Mouse (Mus musculus) embryo, embryonic 10 days (tissue): ENCODE measurements around the gene Rad51b.

Experiments
- DNase-seq: peaks from one replicate; pipeline ENCODE4 v3.0.0-alpha.2; 2015; ENCODE audit warnings: low spot score

Gene Rad51b

DNA sequence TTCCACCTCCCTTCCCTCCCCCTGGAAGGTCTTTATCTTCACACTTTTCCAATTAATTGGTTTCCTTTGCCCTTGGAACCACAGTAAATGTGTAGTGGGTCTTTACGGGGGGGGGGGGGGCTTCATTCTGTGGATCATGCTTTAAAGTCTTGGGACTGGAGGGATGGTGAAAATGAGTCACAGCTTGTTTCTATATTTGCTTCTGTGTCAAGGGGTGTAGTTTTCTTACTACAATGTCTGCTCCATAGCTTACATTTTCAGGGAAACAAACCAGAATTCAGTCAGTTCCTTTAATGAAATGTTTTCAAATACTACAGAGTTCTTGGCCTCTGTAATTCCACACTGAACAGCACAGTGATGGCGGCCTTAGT, 317.5 kb downstream of the Rad51b start:
- no peak for DNase-seq

DNA sequence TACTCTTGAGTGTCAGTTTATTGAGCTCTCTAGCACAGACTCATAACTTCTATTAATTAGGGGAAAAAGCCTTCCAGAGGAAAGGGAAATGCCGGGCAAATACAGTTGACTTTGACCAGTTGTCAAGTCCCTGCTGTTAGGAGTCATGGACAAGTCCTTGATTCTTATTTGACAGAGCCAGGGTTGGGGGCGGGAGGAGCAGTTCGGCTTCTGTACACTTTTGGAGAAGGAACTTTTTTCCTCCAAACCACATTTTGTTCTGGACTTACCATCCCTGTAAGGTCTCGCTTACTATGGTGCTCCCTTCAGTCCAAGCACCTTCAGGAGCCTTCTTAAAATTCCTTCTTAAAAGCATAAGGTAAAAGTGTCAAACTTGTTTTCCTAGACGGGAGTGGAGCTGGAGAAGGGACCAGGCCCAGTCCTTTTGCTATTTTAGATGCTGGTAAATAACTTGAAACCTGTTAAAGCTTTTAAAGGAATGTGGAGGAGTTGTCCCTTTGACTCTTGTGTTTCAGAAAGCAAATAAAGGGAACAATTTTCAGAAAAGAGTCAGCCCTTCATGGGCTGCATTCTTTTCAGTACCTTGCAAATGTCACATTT, 318.7 kb downstream of the Rad51b start:
- DNase-seq, result no peak

DNA sequence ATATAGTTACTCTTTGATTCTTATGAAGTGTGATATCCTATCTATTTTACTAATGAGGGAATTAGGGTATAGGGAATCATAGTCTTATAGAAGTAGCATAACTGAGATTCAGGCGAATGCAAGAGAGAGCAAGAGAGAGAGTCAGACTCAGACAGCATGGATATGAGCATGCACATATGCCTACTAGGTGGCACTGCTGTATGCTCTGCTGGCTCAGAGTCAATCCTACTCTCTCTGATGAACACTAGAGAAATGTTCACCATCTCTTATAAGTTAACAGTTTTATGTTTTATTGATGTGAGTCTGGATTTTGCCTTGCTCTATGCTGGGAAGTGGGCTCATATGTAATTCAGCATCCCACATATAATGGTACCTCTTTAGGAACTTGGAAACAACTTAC, 321.9 kb downstream of the Rad51b start:
- DNase-seq, result no peak

DNA sequence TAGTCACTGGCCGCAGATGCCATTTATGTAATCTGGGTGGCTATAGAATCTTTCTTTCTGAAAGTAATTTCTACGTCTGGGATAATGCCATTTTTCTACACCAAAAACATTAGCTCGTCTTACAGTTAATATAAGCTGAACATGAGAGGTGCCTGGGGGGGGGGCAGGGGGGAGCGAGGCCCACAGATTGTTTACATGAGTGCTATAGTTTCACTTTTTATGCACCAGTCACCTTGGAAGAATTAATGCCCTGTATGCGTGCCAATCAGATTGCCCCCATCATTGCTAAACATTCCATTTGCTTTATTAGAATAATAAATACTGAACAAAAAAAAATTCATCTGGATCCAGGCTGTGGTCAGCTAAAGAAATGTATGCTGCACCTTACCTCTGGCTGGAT, 323.6 kb downstream of the Rad51b start:
- no peak for DNase-seq

DNA sequence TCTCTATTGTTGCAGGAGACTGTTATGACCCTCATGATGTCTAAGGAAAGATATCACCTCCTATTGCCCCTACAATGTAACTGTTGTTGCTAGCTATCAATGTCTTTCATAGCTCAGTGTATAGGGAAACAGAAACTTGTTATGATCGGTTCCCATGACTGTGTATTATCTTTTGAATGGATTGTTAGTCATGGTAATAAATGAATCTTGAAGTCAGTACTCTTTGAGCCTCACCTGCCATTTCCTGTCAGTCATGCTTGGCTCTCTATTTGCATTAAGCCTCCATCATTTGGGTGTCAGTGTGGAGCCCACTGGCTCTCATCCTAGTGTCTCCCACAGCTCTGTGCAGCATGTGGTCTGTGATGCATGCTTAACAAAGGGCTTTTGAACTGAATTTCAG, 326.2 kb downstream of the Rad51b start:
- no peak for DNase-seq

DNA sequence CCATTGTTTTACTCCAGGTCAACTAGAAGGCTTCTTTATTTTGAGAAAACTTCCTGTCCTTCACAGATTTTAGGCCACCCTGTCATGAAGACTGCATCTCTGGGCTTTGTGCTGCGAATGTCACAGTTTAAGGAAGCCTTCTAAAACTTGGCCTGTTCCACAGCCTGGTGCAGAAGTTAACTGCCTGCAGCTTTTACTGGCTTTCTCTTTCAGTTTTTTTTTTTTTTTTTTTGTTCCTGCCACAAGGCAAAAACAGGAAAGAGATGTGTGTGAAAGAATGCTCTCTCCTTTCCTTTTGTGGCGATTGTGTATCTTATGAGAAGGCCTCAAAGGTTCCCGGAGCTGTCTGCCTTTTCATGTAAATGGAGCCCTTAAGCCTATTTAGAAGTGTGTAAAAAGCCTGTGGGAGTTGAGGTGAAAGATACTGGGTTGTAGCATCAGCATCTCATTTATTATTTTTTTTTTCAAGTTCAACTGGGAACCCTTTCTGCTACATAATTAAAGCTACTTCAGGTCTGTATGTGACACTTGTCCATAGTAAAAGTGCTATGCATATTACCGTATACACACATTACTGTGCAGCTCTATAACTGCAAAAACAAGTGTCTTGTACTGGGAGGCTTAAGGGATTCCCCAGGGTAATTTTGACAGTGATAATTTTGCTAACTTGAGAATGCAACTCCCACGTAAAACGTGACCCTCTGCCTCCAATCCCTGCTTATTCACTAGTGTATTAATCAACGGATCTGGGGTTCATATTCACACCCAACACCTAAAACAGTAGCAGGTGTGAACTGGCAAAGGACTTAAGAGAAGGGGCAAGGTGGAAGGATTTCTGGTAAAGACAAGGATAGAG, 328.8 kb downstream of the Rad51b start:
- DNase-seq, result no peak

DNA sequence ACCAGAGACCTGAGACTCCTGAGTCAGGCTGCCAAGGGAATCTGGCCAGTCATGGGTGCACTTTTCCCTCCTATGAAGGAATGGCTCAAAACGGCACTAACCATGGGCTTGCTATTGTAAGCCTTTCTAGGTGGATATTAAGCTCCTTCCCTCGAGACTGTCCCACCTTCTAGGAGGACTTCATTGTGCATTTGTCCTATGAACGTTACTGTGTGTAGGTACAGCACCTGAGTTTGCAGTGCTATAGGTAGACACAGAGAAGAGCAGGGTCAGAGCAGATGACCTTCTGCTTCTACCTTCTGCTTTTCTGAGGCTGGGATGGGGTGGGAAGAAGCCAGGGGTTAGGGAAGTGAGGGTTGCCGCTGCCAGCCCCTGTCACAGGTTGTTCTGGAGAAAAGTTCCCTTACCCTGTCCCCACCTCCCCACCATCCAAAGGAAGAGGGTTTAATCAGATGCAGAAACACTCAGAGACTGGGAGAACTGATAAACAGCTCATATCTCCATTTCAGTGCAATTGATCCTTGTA, 329.5 kb downstream of the Rad51b start:
- no peak for DNase-seq

DNA sequence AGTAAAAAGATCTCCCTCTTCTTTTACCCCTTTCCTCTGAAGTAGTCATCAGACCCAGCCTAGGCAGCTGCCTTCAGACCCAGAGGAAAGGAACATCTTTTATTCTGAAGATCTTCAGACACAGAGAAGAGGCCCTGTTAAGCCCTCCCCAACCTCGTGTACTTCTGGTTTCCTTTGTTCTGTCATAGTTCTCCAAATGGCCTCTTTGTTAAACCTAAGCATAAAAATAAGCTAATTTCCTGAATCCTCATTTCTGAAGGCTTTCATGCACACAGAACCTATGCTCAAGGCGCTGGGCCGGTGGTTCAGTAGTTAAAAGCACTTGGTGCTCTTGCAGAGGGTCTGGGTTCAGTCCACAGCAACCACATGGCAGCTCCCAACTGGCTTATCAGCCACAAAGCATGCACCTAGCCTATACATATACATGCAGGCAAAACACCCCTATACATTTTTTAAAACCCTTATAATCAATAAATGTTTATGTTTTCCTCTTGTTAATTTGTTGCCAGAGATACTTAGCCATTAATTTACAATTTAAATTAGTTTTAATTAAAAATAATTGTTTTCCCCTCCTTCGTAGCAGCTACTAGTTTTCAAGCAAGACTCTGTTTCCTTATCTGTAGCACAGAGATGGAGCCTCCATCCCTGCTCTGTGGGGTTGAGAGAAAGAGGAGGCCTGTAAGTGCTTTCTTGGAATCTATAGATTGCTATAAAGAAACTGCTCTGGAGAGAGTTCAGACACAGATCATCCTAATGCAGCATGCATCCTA, 330.5 kb downstream of the Rad51b start:
- no peak for DNase-seq

DNA sequence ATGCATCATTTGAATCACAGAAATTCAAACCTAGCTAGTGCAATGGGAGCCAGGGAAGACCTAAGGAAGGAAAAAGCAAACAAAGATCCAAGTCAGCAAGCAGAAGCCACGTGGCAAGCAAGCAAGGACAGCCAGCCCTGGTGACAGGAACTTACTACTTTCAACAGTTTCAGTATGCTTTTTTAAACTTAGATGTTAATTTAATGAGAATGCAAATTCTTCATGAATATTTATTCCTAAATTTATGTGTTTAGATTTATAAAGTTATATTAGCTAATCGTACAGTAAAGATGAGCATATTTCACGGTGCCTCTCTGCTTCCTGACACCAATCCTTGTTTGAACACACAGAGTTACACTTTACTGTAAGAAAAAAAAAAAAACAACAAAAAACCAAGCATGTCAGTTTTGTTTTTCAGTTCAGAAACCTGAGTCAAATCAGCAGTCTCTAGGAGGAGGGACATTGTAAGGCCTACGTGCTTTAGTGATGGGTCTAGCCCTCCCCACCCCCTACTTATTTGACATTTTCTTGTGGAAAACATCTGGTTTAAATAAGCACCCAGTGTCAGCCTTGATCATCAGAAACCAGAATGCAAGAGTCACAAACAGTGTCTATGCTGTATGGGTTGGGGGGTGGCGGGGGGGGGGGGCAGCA, 331.2 kb downstream of the Rad51b start:
- DNase-seq, result no peak

DNA sequence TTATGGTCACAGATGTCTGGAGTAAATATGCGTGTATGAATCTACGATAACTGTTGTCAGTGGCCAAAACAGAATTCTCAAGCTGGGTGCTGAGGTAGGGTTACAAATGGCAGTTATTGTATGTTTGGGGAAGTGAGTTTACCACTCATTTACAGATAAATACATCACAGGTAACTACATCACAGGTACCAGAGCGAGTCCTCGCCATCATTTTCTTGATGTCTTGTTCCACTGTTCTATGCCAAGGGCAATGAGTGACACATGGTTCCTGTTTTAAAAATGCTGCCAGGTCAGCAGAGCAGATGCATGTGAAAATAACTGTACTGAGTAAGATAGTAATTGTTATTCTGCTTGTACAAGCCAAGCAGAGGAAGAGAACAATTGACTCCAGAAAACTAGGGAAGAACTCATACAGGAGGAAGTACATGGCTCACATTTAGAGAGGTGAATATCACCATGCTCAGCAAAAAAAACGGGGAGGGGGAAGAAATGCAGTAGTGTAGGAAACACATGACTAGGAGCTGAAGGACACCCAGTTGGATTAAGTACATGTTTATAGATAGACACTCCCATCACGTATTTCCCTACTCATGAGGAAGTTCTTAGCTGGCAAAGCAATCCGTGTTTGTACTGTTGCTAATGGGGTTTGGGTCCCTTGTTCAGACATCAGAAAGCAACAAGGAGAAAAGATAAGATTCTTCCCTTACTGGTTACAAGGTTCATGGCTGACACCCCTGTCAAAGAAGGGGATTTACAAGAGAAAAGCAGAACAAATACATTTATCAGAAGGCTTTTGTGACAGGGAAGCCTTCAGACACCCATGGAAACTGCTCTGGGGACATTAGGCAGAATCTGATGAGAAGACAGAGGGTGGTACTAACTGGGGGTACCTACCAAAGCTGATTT, 333.1 kb downstream of the Rad51b start:
- no peak for DNase-seq

DNA sequence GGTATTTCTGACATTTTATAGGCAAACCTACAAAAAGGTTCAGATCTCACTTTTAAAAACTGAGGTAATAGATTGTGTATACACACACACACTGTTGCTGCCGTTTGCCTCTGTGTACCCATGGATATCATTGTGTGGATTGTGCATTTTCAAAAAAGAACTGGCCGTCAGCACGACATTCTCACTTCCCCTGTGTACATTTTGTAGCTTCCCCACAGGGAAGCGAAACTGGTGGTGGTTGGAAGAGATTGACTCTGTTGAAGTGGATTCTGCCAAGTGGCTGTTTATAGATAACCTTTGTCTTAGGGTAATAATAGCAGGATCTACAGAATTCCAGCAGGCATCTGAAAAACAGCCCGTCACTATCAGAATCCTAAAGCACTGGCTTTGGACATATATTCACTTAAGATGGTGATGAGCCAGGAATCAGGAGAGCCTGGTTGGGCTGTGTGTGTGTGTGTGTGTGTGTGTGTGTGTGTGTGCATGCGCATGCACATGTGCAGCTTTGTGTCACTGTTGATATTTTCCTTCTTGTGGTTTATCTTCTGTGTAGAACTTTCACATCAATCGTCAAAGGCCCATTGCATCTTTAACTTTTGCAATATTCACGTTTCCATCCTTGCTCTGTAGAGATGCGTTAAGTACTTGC, 336.5 kb downstream of the Rad51b start:
- DNase-seq, result no peak

DNA sequence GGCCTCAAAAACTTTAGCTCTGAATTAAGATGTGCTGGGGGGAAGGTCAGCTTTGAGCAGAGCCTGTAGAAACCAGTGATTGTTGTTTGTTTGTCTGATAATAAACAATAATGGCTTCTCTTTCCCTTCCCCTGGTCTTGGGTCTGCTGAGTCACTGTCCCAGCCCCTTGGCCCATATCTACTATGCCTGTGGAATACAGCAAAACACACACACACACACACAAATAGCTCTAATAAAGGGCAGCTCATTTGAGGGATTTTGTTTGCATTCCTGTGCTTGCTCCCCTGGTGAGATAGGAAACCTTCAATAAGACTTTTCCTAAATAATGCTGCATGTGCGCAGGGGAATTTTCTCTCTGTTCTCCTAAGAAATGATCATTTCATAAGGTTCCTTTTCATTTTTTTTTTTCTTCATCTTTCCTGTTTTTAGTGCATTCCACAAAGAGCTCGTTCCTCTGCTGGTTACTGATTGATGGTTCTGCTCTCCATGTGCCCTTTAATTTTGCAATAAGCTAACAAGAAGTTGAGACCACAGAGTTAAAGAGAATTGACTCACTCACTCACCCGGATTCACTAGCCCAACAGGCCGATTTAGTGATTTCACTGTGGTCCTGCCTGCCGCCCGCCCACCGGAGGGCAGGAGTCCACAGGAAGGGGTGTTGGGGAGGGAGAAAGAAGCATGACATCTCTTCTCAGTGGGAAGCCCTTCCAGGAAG, 344.6 kb downstream of the Rad51b start:
- DNase-seq, result no peak

DNA sequence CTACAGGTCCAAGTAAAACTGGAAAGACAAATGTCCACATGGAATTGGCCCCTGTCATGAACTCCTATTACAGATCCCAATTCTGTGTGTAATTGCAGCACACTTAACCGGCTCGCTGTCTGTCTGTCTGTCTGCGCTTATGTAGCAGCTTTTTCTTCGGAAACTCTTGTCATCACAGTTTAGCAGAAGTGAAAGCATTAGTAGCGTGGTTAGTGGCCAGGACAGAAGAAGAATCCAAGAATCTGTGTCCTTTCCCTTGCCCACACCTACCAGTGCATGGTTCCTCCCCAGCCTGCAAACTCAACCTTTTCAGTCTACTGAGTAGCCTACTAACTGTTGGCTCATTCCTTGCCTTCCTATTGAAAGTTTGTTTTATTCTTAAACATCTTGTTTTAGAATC, 345.6 kb downstream of the Rad51b start:
- no peak for DNase-seq

DNA sequence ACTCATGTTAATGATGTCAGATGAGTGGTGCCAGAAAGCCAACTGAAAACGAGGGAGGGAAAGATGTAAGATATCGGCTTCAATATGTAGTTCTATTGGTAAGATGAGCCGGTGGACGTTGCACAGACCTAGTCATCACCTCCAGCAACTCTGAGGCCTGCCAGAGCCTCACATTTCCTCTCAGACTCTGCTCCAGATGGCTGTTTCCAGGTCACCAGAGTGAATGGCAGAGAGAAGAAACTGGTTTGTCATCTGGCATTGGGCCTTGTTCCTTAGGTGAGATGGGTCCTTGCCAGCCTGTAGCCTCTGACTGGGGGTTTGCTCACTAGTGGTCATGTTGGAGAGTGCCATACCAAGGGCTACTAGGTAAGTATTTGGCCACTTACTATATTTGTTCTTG, 348.6 kb downstream of the Rad51b start:
- no peak for DNase-seq

DNA sequence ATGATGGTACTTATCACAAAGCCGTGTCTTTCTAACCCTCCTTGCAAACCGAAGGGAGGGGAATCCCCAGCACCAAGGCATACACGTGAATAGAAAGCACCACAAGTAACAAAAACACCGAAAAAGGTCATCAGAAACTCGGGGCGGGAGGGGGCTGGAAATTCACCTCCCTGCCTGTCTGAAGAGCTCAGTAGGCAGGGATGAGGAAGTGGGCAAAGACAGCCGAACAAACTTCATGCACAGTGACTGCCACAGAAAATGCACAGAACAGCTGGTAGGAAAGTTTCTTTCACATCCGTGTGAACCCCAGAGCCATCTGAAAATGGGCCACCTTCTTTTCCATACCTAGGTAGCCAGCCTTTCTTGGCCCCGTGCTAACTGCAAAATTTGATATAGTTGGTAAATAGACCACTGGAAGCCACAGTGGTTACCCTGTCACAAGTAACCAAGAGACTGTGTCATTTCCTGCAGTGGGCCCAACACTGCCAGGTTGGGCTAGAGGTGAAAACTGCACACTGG, 349.6 kb downstream of the Rad51b start:
- no peak for DNase-seq

DNA sequence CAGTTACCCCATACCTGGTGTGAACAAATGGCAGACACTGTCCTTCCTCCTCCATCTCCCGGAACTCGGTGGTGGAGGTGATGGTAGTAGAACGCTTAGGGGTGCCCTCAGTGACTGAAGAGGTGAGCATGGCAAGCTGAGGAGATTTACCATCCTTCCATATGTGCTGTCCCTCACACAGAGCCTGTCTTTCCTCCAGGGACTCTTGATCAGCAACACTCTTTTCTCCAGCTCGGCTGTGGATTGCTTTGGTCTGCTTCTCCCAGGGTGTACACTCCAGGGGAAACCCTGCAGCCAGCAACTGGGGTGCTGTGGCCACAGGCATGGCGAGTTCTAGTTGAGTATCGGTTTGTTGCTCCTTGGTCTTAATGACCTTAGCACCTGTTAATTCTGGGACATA, 350.3 kb downstream of the Rad51b start:
- no peak for DNase-seq

DNA sequence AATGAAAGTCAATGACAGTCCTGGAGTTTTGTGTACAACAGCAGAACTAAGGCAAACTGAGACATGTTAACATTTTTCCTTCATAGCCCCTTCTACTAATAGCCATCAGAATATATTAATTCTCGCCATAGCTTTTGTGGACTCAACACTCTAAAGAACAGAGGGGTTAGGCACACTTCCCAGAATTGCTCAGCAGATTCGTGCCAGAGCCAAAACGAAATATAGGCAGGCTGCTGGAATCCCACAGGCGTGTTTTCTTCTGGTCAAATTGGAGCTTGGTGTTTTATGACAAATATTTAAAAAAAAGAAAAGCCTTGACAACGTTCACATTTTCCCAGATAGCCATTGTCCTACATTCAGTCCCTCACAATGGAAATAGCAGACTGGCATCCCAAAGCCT, 350.9 kb downstream of the Rad51b start:
- no peak for DNase-seq

DNA sequence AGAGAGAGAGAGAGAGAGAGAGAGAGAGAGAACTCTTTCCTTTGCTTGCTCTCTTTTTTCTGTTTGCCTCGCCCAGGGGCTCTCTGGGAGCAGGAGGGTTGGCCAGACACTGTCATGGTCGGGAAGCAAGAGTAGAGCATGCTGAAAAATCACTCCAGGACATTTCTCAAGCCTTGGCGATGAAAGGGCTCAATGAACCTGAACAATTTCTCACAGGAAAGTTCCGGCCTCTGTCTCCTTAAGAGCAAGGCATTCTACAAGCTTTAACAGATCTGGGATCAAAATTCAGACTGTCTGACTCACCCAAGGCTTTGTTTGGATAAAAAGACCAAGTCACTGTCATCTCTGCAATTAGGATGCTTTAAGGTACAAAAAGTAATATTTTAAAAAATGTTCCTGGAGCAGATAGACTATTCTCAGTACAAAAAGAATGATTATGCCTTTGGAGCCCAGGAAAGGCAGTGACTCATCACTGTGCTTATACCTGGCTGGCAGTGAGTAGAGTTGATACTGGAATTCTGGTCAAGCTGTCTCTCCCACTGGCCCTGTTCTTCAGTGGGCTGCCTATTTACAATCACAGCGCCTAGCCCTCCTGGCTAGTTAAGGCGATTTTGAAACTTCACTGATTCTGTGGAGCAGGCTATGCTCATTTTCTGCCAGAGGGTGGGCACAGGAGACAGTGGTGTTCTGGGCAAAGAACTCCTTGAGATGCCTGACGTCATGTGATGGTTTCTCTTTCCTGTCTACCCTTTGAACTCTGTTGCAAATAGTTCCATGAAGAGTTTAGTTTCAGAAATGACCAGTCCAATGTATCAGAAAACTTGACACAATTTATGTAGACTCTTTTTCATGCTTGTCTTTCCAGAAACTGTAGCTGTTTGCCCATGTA, 352.0 kb downstream of the Rad51b start:
- peak; percentile 64 for DNase-seq

DNA sequence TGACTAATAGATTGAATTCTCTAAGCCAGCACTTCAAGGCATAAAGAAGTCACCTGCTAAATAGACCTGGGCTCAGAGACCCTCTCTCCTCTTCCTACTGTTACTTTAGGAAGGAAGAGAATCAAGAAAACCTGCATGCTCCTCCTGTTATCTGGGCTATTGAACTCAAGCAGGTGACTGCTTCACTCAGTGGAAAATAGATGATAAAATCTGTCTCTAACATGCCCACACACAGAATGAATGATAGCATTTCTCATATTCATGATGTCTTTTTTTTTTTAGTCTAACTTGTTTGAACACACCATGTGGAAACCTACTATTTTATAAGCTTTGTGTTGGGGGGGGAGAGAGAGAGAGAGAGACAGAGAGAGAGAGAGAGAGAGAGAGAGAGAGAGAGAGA, 352.7 kb downstream of the Rad51b start:
- no peak for DNase-seq
